Mouse (Mus musculus) lung, postnatal 0 days (tissue): ENCODE data around the gene Cd63.

Source experiments
- CTCF ChIP-seq: IDR thresholded peaks from 2 replicates; pipeline ENCODE4 v1.5.1; 2016; ENCODE audit warnings: antibody characterized with exemption, mild to moderate bottlenecking
- EP300 ChIP-seq: IDR thresholded peaks from 2 replicates; pipeline ENCODE4 v1.6.1; 2016; ENCODE audit warnings: antibody characterized with exemption, mild to moderate bottlenecking, control low read depth

DNA sequence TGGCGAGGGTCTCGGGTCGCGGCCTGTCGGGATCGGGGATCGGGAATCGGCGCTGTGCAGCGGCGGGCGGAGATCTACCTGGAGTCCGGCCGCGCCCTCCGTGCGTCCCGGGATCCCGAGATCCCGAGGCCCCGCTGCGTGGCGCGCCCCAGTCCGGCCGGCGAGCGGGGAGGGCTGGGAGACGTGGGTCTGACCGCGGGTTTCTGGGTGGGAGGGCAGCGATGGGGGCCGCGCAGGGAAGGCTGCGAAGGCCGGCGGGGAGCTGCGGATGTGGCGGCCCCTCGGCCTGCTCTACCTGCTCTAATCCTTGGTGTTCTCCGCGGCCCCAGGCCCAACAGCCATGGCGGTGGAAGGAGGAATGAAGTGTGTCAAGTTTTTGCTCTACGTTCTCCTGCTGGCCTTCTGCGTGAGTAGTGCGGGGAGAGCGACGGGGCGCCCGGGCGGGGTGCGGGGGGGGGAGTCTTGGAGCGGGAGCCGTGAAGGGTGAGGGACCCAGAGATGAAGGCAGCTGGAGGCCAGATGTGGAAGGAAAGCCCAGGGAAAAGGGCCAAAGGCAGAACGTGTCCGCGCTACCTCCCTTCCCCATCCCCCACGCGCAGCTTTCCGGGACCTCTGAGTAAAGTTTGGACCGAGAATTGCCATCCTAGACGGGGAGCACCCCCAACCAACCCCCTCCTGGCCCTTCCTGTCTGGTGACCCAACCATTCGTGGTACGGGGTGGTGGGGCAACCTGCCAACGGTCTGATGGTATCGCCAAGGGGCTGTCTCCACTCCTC is 9.5 kb downstream of the Cd63 start:
- TF ChIP-seq CTCF: no peak
- no peak for TF ChIP-seq EP300
